In the genomic region with DNA sequence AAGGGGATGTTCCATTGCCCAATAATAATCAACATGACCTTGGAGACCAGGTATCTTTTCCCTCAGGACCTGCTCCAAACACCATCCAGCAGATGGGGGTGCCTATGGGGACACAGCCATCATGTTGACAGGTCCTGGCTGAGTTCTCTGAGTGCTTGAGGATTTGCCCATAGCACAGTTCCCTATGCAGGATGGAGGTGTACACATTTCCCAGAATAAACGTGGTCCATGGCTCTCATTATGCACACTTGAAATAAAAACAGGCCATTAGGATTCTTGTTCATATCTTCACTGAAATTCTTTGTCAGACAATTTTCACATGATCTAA, we compare ENCODE assay signal across 16 mouse cellular contexts.
DNase-seq lines count a peak whose midpoint lies in the region; ATAC-seq and TF ChIP-seq lines count a peak whose summit lies in the region.
"Had no signal": no experiment of that assay in that cellular context is flagged by ENCODE, and none has a peak within 500 bp of the region (broad histone marks: within the 10 kb centered on the region; RNA-seq: fewer than 3 reads in every experiment).

No protein-coding gene starts in this region.

- peak in 1 of 2 experiments; percentile 17 for DNase-seq in cerebellum, adult 2 months
- DNase-seq in cerebellum, postnatal 25 days: no peak
- no peak for DNase-seq in heart, adult 9 months (ENCODE audit: low spot score in 2 of 2)
- no peak for DNase-seq in adrenal gland, adult (ENCODE audit: inconsistent age in 2 of 2, low spot score in 1 of 2)
- DNase-seq in adrenal gland, postnatal 4 days (ENCODE audit: low spot score in 2 of 2): no peak
- DNase-seq: adrenal gland, postnatal 25 days; gastrocnemius, postnatal 25 days; liver; lung, adult 18-20 months; lung, postnatal 4 days had no signal

- no peaks in the 10 kb centered on the region for H3K9me3 ChIP-seq in heart, embryonic 13.5 days
- no peaks in the 10 kb centered on the region for H3K9me3 ChIP-seq in neural tube, embryonic 14.5 days (ENCODE audit: control insufficient read depth, low read length)
- H3K9me3 ChIP-seq in neural tube, embryonic 15.5 days (replicated peaks): no peaks in the 10 kb centered on the region
- H3K9me3 ChIP-seq: embryonic facial prominence, embryonic 12.5 days; stomach, embryonic 15.5 days had no signal

- H3K4me2 ChIP-seq in heart, embryonic 13.5 days: 0 out of 2 replicates have a peak overlapping the region, but pooled peaks have one; percentile 16
- no peak overlapping the region for H3K4me2 ChIP-seq in neural tube, embryonic 14.5 days (ENCODE audit: low read depth, low read length)
- no peak overlapping the region for H3K4me2 ChIP-seq in neural tube, embryonic 15.5 days
- H3K4me2 ChIP-seq: embryonic facial prominence, embryonic 12.5 days; stomach, embryonic 15.5 days had no signal

- TF ChIP-seq POLR2A in cerebellum, adult 2 months (IDR thresholded peaks at IDR 0.05; ENCODE audit: borderline replicate concordance, insufficient read depth, low read length): no peak

- H3K4me1 ChIP-seq in cerebellum, adult 2 months (ENCODE audit: control insufficient read depth, insufficient read depth, low read length): peaks cover 7% of the 10 kb centered on the region; the same call in 1 of the 2 replicates
- peaks cover 12% of the 10 kb centered on the region for H3K4me1 ChIP-seq in heart, embryonic 13.5 days
- no peaks in the 10 kb centered on the region for H3K4me1 ChIP-seq in neural tube, embryonic 14.5 days (ENCODE audit: control insufficient read depth, insufficient read depth, low read length)
- H3K4me1 ChIP-seq in neural tube, embryonic 15.5 days: peaks cover 8% of the 10 kb centered on the region; the same call in 1 of the 2 replicates
- H3K4me1 ChIP-seq: stomach, embryonic 15.5 days had no signal

- WGBS in cerebellum, adult 2 months: 40% methylated on average over 1 of the region's 1 CpGs
- 32% methylated on average over 1 of the region's 1 CpGs for WGBS in heart, embryonic 13.5 days
- WGBS in neural tube, embryonic 14.5 days: 43% methylated on average over 1 of the region's 1 CpGs
- WGBS in neural tube, embryonic 15.5 days: 51% methylated on average over 1 of the region's 1 CpGs

- no peak for ATAC-seq in heart, embryonic 13.5 days (ENCODE audit: extremely low read depth, insufficient number of reproducible peaks, low FRiP score, low TSS enrichment)
- ATAC-seq in neural tube, embryonic 14.5 days (ENCODE audit: low read depth): 0 out of 2 replicates have a peak, but pooled peaks have one; percentile 9
- ATAC-seq in neural tube, embryonic 15.5 days (ENCODE audit: low FRiP score): no peak
- ATAC-seq: intestine, embryonic 16.5 days had no signal

- H3K27me3 ChIP-seq in cerebellum, adult 2 months (ENCODE audit: control insufficient read depth, insufficient read depth, low read length): no peaks in the 10 kb centered on the region
- no peaks in the 10 kb centered on the region for H3K27me3 ChIP-seq in heart, embryonic 13.5 days (replicated peaks)
- H3K27me3 ChIP-seq in neural tube, embryonic 14.5 days (ENCODE audit: control insufficient read depth, insufficient read depth, low read length): no peaks in the 10 kb centered on the region
- H3K27me3 ChIP-seq in neural tube, embryonic 15.5 days (replicated peaks): no peaks in the 10 kb centered on the region
- H3K27me3 ChIP-seq: embryonic facial prominence, embryonic 12.5 days; stomach, embryonic 15.5 days had no signal

- peak overlapping the region; percentile 14; the same call in 1 of the 2 replicates for H3K27ac ChIP-seq in cerebellum, adult 2 months (ENCODE audit: insufficient read depth, low read length)
- peak overlapping the region; percentile 51 for H3K27ac ChIP-seq in heart, embryonic 13.5 days (replicated peaks)
- no peak overlapping the region for H3K27ac ChIP-seq in neural tube, embryonic 14.5 days (ENCODE audit: low read depth, low read length)
- H3K27ac ChIP-seq in neural tube, embryonic 15.5 days (replicated peaks): no peak overlapping the region
- H3K27ac ChIP-seq: embryonic facial prominence, embryonic 12.5 days; stomach, embryonic 15.5 days had no signal

- no peak overlapping the region for H3K9ac ChIP-seq in heart, embryonic 13.5 days
- no peak overlapping the region for H3K9ac ChIP-seq in neural tube, embryonic 14.5 days (replicated peaks; ENCODE audit: low read depth, low read length)
- no peak overlapping the region for H3K9ac ChIP-seq in neural tube, embryonic 15.5 days (replicated peaks)
- H3K9ac ChIP-seq: embryonic facial prominence, embryonic 12.5 days; stomach, embryonic 15.5 days had no signal

- TF ChIP-seq CTCF in cerebellum, adult 2 months (IDR thresholded peaks at IDR 0.05; ENCODE audit: borderline replicate concordance, insufficient read depth, low read depth, low read length): no peak

- H3K36me3 ChIP-seq in heart, embryonic 13.5 days: no peaks in the 10 kb centered on the region
- H3K36me3 ChIP-seq in neural tube, embryonic 14.5 days (ENCODE audit: control insufficient read depth, insufficient read depth, low read length): no peaks in the 10 kb centered on the region
- no peaks in the 10 kb centered on the region for H3K36me3 ChIP-seq in neural tube, embryonic 15.5 days
- H3K36me3 ChIP-seq: embryonic facial prominence, embryonic 12.5 days; stomach, embryonic 15.5 days had no signal

- no peak overlapping the region for H3K4me3 ChIP-seq in cerebellum, adult 2 months (replicated peaks; ENCODE audit: insufficient read depth, low read depth, low read length)
- H3K4me3 ChIP-seq in heart, embryonic 13.5 days: no peak overlapping the region
- no peak overlapping the region for H3K4me3 ChIP-seq in neural tube, embryonic 14.5 days (ENCODE audit: low read depth, low read length)
- H3K4me3 ChIP-seq in neural tube, embryonic 15.5 days (replicated peaks): no peak overlapping the region
- H3K4me3 ChIP-seq: embryonic facial prominence, embryonic 12.5 days; stomach, embryonic 15.5 days had no signal

Comparison
In these comparisons a context has a peak if more than half of its experiments do, and no peak if none do; other contexts are left out.
1. H3K27ac ChIP-seq: peak in cerebellum, adult 2 months (single experiment) and heart, embryonic 13.5 days (single experiment); none in neural tube, embryonic 14.5 days (single experiment) and neural tube, embryonic 15.5 days (single experiment).